Mouse (Mus musculus) cortical plate, adult 2 months (tissue): ENCODE results near the gene Hsp90b1. TPM values are rescaled to one million over a fixed set of nuclear protein-coding genes. Genes with fewer than 3 reads are reported as not detected.
A peak's percentile ranks its signal among the peaks of the same experiment; 100 is the strongest.

Source experiments
- H3K27ac ChIP-seq: fragments of 200-500 bp; 2 replicates; pipeline ENCODE4 v1.5.1; 2012; ENCODE audit warnings: low read length, control low read depth, inconsistent platforms; ENCODE audit not compliant: insufficient read depth
- H3K4me1 ChIP-seq: fragments of 200-500 bp; 2 replicates; pipeline ENCODE4 v1.6.1; 2011; ENCODE audit warnings: low read length; ENCODE audit not compliant: control insufficient read depth, insufficient read depth
- H3K4me3 ChIP-seq: fragments of 200-500 bp; 2 replicates; pipeline ENCODE4 v1.5.1; 2011; ENCODE audit warnings: mild to moderate bottlenecking, low read length, control low read depth; ENCODE audit not compliant: insufficient read depth
- CTCF ChIP-seq: fragments of 200-500 bp; IDR thresholded peaks from 2 replicates; pipeline ENCODE4 v1.5.1; 2011; ENCODE audit warnings: mild to moderate bottlenecking, control low read depth, low read length; ENCODE audit not compliant: insufficient read depth; ENCODE audit errors: extremely low read depth
- POLR2A ChIP-seq: fragments of 200-500 bp; IDR thresholded peaks from 2 replicates; pipeline ENCODE4 v1.6.1; 2011; ENCODE audit warnings: mild to moderate bottlenecking, low read length, control low read depth; ENCODE audit not compliant: insufficient read depth; ENCODE audit errors: extremely low read depth
- polyA plus RNA-seq: library from polyadenylated mRNA; depleted of rRNA; stranded (reverse); fragments of >200 nt; gene quantifications from 2 replicates; pipeline ENCODE4 v1.2.3, GENCODE M21; 2012; rRNA removed

Gene Hsp90b1
- polyA plus RNA-seq, result 185 and 189 TPM in 2 replicates

- TF ChIP-seq CTCF (no peak), POLR2A (peak; percentile 91)
- Histone ChIP-seq H3K27ac (peak within 1 kb of the TSS; percentile 91), H3K4me3 (peak within 1 kb of the TSS; percentile 58), H3K4me1 (peaks cover 5% of the 10 kb centered on the region; the same call in 1 of the 2 replicates)
Observed at GRCm38 (mm10) chr10:86705318-86705921, at the start of gene Hsp90b1, which contains the start of gene Ttc41. Gene Hsp90b1 (minus strand): TSS chr10:86705509. Gene Ttc41 (plus strand): TSS chr10:86705811.

DNA sequence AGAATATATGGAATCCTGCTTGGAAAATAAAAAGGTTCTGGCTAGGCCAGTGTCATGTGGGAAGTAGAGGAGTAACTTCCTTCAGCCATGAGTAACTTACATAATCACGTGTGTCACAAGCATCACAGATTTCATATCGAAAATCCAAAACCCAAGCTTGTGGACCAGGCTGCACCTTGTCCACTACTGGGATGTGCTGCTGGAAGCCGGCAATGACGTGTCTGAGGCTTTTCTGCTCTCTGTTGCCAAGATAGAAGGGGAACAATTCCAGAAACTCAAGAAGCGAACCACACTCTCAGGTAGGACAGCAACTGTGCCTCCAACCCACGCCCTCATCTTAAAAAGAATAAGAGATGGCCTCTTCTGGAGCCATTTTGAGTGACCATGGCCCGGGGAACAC is 39.0 kb upstream of the Hsp90b1 start:
- no peak for TF ChIP-seq CTCF
- no peak for TF ChIP-seq POLR2A
- H3K4me1 ChIP-seq, result no peaks in the 10 kb centered on the region

DNA sequence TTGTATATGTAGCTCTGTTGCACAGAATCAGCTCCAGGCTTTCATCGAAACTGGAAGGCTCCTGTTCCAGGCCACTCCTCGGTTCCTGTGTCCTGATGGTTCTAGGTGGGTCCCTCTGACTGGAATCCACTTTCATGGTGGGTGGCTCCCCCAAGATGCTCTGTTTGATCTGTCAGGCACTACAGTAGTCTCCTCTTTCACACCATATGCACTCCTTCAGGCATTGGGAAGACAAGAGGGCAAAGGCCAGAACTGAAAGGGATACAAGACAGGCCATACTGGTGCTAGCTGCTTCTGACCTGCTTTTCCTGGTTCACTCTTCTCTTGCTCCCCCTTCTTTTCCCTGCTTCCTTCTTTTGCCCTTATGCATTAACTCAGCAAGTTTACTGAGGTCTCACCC is 37.6 kb upstream of the Hsp90b1 start:
- no peak overlapping the region for H3K4me3 ChIP-seq
- H3K27ac ChIP-seq, result no peak overlapping the region
- no peaks in the 10 kb centered on the region for H3K4me1 ChIP-seq
- TF ChIP-seq CTCF, result no peak
- TF ChIP-seq POLR2A, result no peak

More for the DNA sequence above, 39.0 kb upstream of the Hsp90b1 start:
- H3K4me3 ChIP-seq, result no peak overlapping the region
- H3K27ac ChIP-seq, result no peak overlapping the region

GRCm38 (mm10) chr10:86735036-86735435 is 29.7 kb upstream of the Hsp90b1 start:
- TF ChIP-seq POLR2A (no peak), CTCF (no peak)
- Histone ChIP-seq H3K27ac (no peak overlapping the region), H3K4me1 (no peaks in the 10 kb centered on the region), H3K4me3 (no peak overlapping the region)

DNA sequence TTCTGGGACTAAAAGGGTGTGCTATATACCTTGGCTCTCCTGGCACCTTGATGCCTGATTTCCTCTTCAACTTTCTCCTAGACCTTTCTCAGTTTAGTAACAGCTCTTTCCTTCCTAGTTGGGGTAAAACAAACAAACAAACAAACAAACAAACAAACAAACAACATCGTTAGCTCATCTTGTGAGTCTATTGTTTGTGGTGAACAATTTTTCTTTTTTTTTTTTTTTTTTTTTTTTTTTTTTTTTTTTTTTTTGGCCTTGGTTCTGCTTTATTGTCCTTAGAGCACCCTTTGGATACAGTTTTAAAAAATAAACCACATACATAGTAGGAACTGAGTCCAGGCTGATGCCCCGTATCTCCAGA is 26.2 kb upstream of the Hsp90b1 start:
- Histone ChIP-seq H3K27ac (no peak overlapping the region), H3K4me1 (no peaks in the 10 kb centered on the region), H3K4me3 (no peak overlapping the region)
- TF ChIP-seq POLR2A, result no peak
- no peak for TF ChIP-seq CTCF

GRCm38 (mm10) chr10:86730823-86731499 is 25.7 kb upstream of the Hsp90b1 start:
- peak; percentile 72 for TF ChIP-seq CTCF
- 0 out of 2 replicates have a peak, but pooled peaks have one; percentile 6 for TF ChIP-seq POLR2A
- H3K4me1 ChIP-seq, result no peaks in the 10 kb centered on the region
- H3K4me3 ChIP-seq, result peak overlapping the region; percentile 57
- H3K27ac ChIP-seq, result no peak overlapping the region

GRCm38 (mm10) chr10:86728176-86728575 is 22.9 kb upstream of the Hsp90b1 start:
- Histone ChIP-seq H3K4me3 (no peak overlapping the region), H3K4me1 (no peaks in the 10 kb centered on the region), H3K27ac (no peak overlapping the region)
- no peak for TF ChIP-seq POLR2A
- TF ChIP-seq CTCF, result no peak

- H3K27ac ChIP-seq, result no peak overlapping the region
- H3K4me1 ChIP-seq, result no peaks in the 10 kb centered on the region
- TF ChIP-seq CTCF (no peak), POLR2A (no peak)
- H3K4me3 ChIP-seq, result peak overlapping the region; percentile 21
Observed at GRCm38 (mm10) chr10:86727548-86727980, 22.3 kb upstream of the Hsp90b1 start.

GRCm38 (mm10) chr10:86712156-86712555 is 6.8 kb upstream of the Hsp90b1 start:
- TF ChIP-seq POLR2A (no peak), CTCF (no peak)
- H3K27ac ChIP-seq, result no peak overlapping the region
- H3K4me3 ChIP-seq, result no peak overlapping the region
- H3K4me1 ChIP-seq, result no peaks in the 10 kb centered on the region

DNA sequence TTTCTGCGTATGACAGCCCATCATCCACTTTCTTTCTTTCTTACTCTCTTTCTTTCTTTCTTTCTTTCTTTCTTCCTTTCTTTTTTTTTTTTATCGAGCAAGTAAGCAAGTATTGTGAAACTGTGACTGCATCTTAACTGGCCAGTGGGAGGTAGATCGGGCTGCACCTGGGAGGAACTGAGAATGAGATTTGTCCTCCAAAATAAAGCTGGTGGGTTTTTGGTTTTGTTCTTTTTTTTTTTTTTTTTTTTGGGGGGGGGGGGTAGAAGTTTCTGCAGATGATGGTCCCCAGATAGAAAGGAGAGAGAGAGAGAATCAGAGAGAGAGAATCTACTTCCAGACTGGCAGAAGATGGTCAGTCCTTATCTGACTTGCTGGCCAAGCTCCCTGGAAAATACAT is 1.8 kb upstream of the Hsp90b1 start:
- TF ChIP-seq POLR2A (no peak), CTCF (no peak)
- Histone ChIP-seq H3K4me1 (peaks cover 2% of the 10 kb centered on the region; the same call in 1 of the 2 replicates), H3K27ac (no peak overlapping the region)

More for the DNA sequence above, 1.8 kb upstream of the Hsp90b1 start:
- H3K4me3 ChIP-seq, result no peak overlapping the region
